ENCODE assay signal across 14 mouse cellular contexts in genomic region chr11:120751606-120752005, GRCm38 (mm10).
"Had no signal": no experiment of that assay in that cellular context is flagged by ENCODE, and none has a peak within 500 bp of the region (broad histone marks: within the 10 kb centered on the region; RNA-seq: fewer than 3 reads in every experiment).

No protein-coding gene starts in this region.

- DNase-seq: lung, adult 18-20 months; lung, embryonic 14.5 days; lung, postnatal 4 days; midbrain, embryonic 14.5 days; right cerebral cortex, postnatal 14 days; thymus, adult 2 months; thymus, postnatal 25 days; thymus, postnatal 4 days had no signal

- H3K4me2 ChIP-seq: lung, embryonic 14.5 days; midbrain, embryonic 12.5 days; neural tube, embryonic 12.5 days; stomach, embryonic 15.5 days had no signal

- H3K9me3 ChIP-seq: midbrain, embryonic 12.5 days; neural tube, embryonic 12.5 days; stomach, embryonic 15.5 days had no signal

- H3K4me1 ChIP-seq: midbrain, embryonic 10.5 days; midbrain, embryonic 12.5 days; neural tube, embryonic 12.5 days; stomach, embryonic 15.5 days had no signal

- ATAC-seq: midbrain, embryonic 16.5 days had no signal

- H3K36me3 ChIP-seq: midbrain, embryonic 10.5 days; midbrain, embryonic 12.5 days; neural tube, embryonic 12.5 days; stomach, embryonic 15.5 days had no signal

- H3K27ac ChIP-seq: midbrain, embryonic 10.5 days; midbrain, embryonic 12.5 days; neural tube, embryonic 12.5 days; stomach, embryonic 15.5 days; stomach, postnatal 0 days had no signal

- H3K27me3 ChIP-seq: midbrain, embryonic 12.5 days; neural tube, embryonic 12.5 days; stomach, embryonic 15.5 days had no signal

- H3K4me3 ChIP-seq: midbrain, embryonic 10.5 days; midbrain, embryonic 12.5 days; neural tube, embryonic 12.5 days; stomach, embryonic 15.5 days had no signal

- H3K9ac ChIP-seq: lung, embryonic 14.5 days; midbrain, embryonic 12.5 days; neural tube, embryonic 12.5 days; stomach, embryonic 15.5 days had no signal
